Mouse (Mus musculus) right cerebral cortex, postnatal 36 days (tissue): ENCODE results near the gene Adamtsl4.

Experiments
- DNase-seq, 2 experiments: peaks; one replicate each; pipeline ENCODE4 v3.0.0; 2022; ENCODE audit warnings: low spot score in 2 of 2, mixed read lengths in 1 of 2

Gene Adamtsl4

GRCm38 (mm10) chr3:95635636-95636035 lies 52.1 kb downstream of the Adamtsl4 start:
- no peak for DNase-seq

DNA sequence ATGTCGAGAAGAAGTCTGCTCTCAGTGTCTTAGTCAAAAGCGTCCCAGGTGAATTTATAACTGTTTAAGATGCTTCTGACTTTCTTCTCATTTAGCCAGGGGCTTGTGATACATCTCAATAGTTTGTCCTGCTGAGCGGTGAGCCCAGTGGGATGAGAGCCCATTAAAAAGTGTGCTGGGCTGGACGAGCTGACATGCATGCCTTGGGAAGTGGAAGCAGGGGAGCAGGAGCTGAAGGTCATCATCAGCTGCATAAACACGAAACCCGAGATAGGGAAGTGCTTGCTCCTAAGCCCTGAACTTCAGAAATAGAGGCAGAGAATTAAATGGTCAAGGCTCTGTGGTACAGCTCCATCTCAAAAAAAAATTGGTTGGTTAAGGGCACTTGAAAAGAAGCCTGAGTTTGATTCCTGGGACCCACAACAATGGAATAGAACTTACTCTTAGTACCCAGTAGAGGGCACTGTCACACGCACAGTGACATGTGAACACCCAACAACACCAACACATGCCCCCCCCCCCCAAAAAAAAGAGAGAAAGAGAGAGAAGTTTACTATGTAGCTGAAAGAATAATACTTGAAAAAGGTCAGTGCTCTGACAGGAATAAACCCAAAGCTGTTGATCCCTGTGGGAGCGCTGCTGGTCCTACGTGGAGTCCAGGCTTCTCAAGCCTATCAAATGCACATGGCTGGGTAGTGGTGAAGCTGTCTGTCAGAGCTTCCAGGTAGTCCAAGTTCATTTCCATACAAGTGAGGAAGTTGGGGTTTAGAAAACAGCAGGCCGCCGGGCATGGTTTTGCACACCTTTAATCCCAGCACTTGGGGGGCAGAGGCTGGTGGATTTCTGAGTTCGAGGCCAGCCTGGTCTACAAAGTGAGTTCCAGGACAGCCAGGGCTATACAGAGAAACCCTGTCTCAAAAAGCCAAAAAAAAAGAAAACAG lies 54.8 kb downstream of the Adamtsl4 start:
- no peak for DNase-seq

DNA sequence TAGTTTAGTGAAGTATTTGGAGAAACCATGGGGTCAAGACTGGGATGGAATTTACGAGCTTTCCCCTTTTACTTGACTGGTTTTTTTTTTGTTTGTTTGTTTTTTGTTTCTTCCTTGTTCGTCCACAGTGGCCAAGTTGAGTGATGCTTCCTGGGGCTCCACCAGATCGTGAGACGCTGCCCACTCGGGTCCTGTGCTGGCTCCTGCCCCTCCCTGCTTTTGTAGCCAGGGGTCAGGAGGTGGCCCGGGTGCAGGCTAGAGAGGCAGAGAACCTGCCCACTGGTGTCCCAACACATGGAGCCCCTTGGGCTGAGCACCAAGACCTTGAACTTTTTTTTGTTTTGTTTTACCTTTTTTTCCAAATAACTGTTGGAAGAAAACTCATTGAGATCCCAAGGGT lies 56.4 kb downstream of the Adamtsl4 start:
- DNase-seq: no peak

DNA sequence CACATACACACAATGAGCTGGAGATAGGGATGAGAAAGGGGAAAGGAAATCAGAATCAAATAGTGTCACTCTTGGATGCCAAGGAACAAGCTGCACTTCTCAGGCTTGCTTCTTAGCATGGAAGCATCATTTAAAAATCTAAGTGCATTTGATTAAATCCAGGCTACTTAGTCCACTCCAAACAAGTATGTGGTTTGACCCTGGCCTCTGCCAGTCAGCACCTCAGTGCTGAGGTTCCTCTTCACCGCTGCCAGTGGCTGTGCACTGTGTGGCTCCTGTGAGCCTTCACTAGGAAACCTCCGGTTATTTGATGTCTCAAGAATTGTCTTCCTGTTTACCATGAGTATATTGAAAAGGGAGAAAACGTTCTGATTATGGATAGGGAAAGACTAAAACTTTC lies 56.9 kb downstream of the Adamtsl4 start:
- DNase-seq: no peak

DNA sequence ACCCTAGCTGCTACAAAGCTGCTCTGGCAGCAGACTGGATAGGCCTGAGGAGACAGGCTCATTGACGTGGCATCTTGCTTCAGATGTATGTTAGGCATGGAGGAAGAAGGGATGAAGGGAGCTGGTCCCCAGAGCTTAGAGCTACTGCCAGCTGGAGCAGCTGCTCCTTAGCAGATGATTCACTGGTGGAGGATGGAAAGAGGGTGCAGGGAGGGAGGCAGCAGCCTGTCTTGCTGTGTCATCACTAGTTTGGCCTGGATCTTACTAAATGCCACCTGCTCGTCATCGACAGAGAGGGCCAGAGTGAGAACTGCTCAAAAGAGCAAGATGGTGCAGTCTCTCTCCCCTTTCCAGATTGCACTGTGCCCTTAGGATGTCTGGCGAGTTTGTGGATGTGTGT lies 58.0 kb downstream of the Adamtsl4 start:
- peak; percentile 74 to 82 for DNase-seq

- peak; percentile 83 to 91 for DNase-seq
Measured at GRCm38 (mm10) chr3:95627763-95628162, 60.0 kb downstream of the Adamtsl4 start.
